Mouse (Mus musculus): ENCODE results near the gene Ints2.

Gene Ints2

GRCm38 (mm10) chr11:86174173-86174572 lies 83.2 kb downstream of the Ints2 start:
- DNase-seq (ENCODE audit: low spot score in 2 of 2), result peak; percentile 46 to 69

DNA sequence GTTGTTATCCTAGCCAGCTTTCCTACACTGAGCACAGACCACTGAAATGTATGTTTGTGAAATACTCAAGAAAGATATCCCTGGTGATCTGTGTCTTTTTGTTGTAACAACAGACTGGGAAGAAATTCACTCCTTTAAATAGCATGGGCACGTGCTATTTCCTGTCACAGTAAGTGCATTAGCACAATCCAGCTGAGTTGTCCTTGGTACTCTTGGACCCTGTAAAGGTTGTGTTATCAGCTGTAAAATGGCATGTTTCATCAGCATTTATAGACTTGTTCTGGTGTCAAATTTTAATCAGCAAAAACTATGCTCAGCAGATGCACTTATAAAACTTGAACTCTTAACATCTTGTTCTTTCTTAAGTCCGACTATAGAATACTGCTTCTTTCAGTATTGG lies 86.6 kb downstream of the Ints2 start:
- no peak for DNase-seq (ENCODE audit: low spot score in 2 of 2)

Measured in right cerebral cortex, postnatal 10 days (tissue).